Mouse (Mus musculus): ENCODE measurements around the gene Nkpd1. TPM values are rescaled to one million over a fixed set of nuclear protein-coding genes. Genes with fewer than 3 reads are reported as not detected.

Nkpd1 gene
- polyA plus RNA-seq, 1 experiment from 2014 or later = not detected

- Histone ChIP-seq H3K4me3 (ENCODE audit: low read depth, low read length) (no peak overlapping the region), H3K36me3 (ENCODE audit: control insufficient read depth, insufficient read depth, low read length) (peaks cover 4% of the 10 kb centered on the region), H3K4me2 (replicated peaks; ENCODE audit: low read depth, low read length) (no peak overlapping the region), H3K9me3 (ENCODE audit: control insufficient read depth, low read depth, low read length) (no peaks in the 10 kb centered on the region), H3K27me3 (ENCODE audit: control insufficient read depth, insufficient read depth, low read length) (no peaks in the 10 kb centered on the region), H3K9ac (replicated peaks; ENCODE audit: low read depth, low read length) (no peak overlapping the region), H3K4me1 (ENCODE audit: control insufficient read depth, insufficient read depth, low read length) (peaks cover 19% of the 10 kb centered on the region), H3K27ac (ENCODE audit: low read length) (no peak overlapping the region)
- 94% methylated on average over 2 of the region's 2 CpGs for WGBS
- no peak for ATAC-seq (ENCODE audit: insufficient number of reproducible peaks, insufficient read depth, low FRiP score, low read depth)
Measured at GRCm38 (mm10) chr7:19557086-19557485, 39.4 kb downstream of the Nkpd1 start.

GRCm38 (mm10) chr7:19557982-19558900 is 40.6 kb downstream of the Nkpd1 start:
- WGBS = 86% methylated on average over 6 of the region's 6 CpGs
- Histone ChIP-seq H3K27me3 (ENCODE audit: control insufficient read depth, insufficient read depth, low read length) (no peaks in the 10 kb centered on the region), H3K4me2 (replicated peaks; ENCODE audit: low read depth, low read length) (no peak overlapping the region), H3K4me1 (ENCODE audit: control insufficient read depth, insufficient read depth, low read length) (peaks cover 19% of the 10 kb centered on the region), H3K9me3 (ENCODE audit: control insufficient read depth, low read depth, low read length) (no peaks in the 10 kb centered on the region), H3K36me3 (ENCODE audit: control insufficient read depth, insufficient read depth, low read length) (peaks cover 4% of the 10 kb centered on the region), H3K4me3 (ENCODE audit: low read depth, low read length) (no peak overlapping the region), H3K9ac (replicated peaks; ENCODE audit: low read depth, low read length) (no peak overlapping the region), H3K27ac (ENCODE audit: low read length) (no peak overlapping the region)
- 0 out of 2 replicates have a peak, but pooled peaks have one; percentile 19 for ATAC-seq (ENCODE audit: insufficient number of reproducible peaks, insufficient read depth, low FRiP score, low read depth)

GRCm38 (mm10) chr7:19558965-19559364 is 41.3 kb downstream of the Nkpd1 start:
- H3K4me1 ChIP-seq (ENCODE audit: control insufficient read depth, insufficient read depth, low read length) = peaks cover 19% of the 10 kb centered on the region
- peaks cover 4% of the 10 kb centered on the region for H3K36me3 ChIP-seq (ENCODE audit: control insufficient read depth, insufficient read depth, low read length)
- H3K4me2 ChIP-seq (replicated peaks; ENCODE audit: low read depth, low read length) = no peak overlapping the region
- H3K4me3 ChIP-seq (ENCODE audit: low read depth, low read length) = no peak overlapping the region
- no peak overlapping the region for H3K27ac ChIP-seq (ENCODE audit: low read length)
- no peaks in the 10 kb centered on the region for H3K27me3 ChIP-seq (ENCODE audit: control insufficient read depth, insufficient read depth, low read length)
- no peak for ATAC-seq (ENCODE audit: insufficient number of reproducible peaks, insufficient read depth, low FRiP score, low read depth)
- no peaks in the 10 kb centered on the region for H3K9me3 ChIP-seq (ENCODE audit: control insufficient read depth, low read depth, low read length)
- H3K9ac ChIP-seq (replicated peaks; ENCODE audit: low read depth, low read length) = no peak overlapping the region
- 40% methylated on average over 2 of the region's 2 CpGs for WGBS

- no peaks in the 10 kb centered on the region for H3K27me3 ChIP-seq (ENCODE audit: control insufficient read depth, insufficient read depth, low read length)
- 26% methylated on average over 11 of the region's 11 CpGs for WGBS
- peak overlapping the region; percentile 92; the same call in 1 of the 2 replicates for H3K27ac ChIP-seq (ENCODE audit: low read length)
Measured at GRCm38 (mm10) chr7:19560491-19561260, 43.0 kb downstream of the Nkpd1 start.

GRCm38 (mm10) chr7:19561431-19561764 is 43.8 kb downstream of the Nkpd1 start:
- H3K4me2 ChIP-seq (replicated peaks; ENCODE audit: low read depth, low read length) = peak overlapping the region; percentile 77
- H3K4me1 ChIP-seq (ENCODE audit: control insufficient read depth, insufficient read depth, low read length) = peaks cover 19% of the 10 kb centered on the region
- peak overlapping the region; percentile 91 for H3K9ac ChIP-seq (replicated peaks; ENCODE audit: low read depth, low read length)
- H3K27me3 ChIP-seq (ENCODE audit: control insufficient read depth, insufficient read depth, low read length) = no peaks in the 10 kb centered on the region
- WGBS = under 1% methylated on average over 11 of the region's 11 CpGs
- H3K36me3 ChIP-seq (ENCODE audit: control insufficient read depth, insufficient read depth, low read length) = peaks cover 18% of the 10 kb centered on the region
- ATAC-seq (ENCODE audit: insufficient number of reproducible peaks, insufficient read depth, low FRiP score, low read depth) = no peak
- peak overlapping the region; percentile 92 for H3K27ac ChIP-seq (ENCODE audit: low read length)
- H3K9me3 ChIP-seq (ENCODE audit: control insufficient read depth, low read depth, low read length) = no peaks in the 10 kb centered on the region
- peak overlapping the region; percentile 100 for H3K4me3 ChIP-seq (ENCODE audit: low read depth, low read length)

More at GRCm38 (mm10) chr7:19560491-19561260, 43.0 kb downstream of the Nkpd1 start:
- H3K36me3 ChIP-seq (ENCODE audit: control insufficient read depth, insufficient read depth, low read length) = peaks cover 19% of the 10 kb centered on the region
- no peak for ATAC-seq (ENCODE audit: insufficient number of reproducible peaks, insufficient read depth, low FRiP score, low read depth)
- H3K9ac ChIP-seq (replicated peaks; ENCODE audit: low read depth, low read length) = peak overlapping the region; percentile 91
- H3K4me3 ChIP-seq (ENCODE audit: low read depth, low read length) = peak overlapping the region; percentile 100
- H3K4me1 ChIP-seq (ENCODE audit: control insufficient read depth, insufficient read depth, low read length) = peaks cover 19% of the 10 kb centered on the region
- peak overlapping the region; percentile 77 for H3K4me2 ChIP-seq (replicated peaks; ENCODE audit: low read depth, low read length)
- no peaks in the 10 kb centered on the region for H3K9me3 ChIP-seq (ENCODE audit: control insufficient read depth, low read depth, low read length)

- H3K27me3 ChIP-seq (ENCODE audit: control insufficient read depth, insufficient read depth, low read length) = no peaks in the 10 kb centered on the region
- peak overlapping the region; percentile 77 for H3K4me2 ChIP-seq (replicated peaks; ENCODE audit: low read depth, low read length)
- H3K36me3 ChIP-seq (ENCODE audit: control insufficient read depth, insufficient read depth, low read length) = peaks cover 18% of the 10 kb centered on the region
- ATAC-seq (ENCODE audit: insufficient number of reproducible peaks, insufficient read depth, low FRiP score, low read depth) = peak; percentile 84
- peak overlapping the region; percentile 91 for H3K9ac ChIP-seq (replicated peaks; ENCODE audit: low read depth, low read length)
- peak overlapping the region; percentile 92 for H3K27ac ChIP-seq (ENCODE audit: low read length)
- no peaks in the 10 kb centered on the region for H3K9me3 ChIP-seq (ENCODE audit: control insufficient read depth, low read depth, low read length)
- under 1% methylated on average over 97 of the region's 102 CpGs for WGBS
- peaks cover 19% of the 10 kb centered on the region for H3K4me1 ChIP-seq (ENCODE audit: control insufficient read depth, insufficient read depth, low read length)
- H3K4me3 ChIP-seq (ENCODE audit: low read depth, low read length) = peak overlapping the region; percentile 100
Measured at GRCm38 (mm10) chr7:19561765-19562642, 44.4 kb downstream of the Nkpd1 start.

- 2% methylated on average over 19 of the region's 19 CpGs for WGBS
- peak within 1 kb of the TSS; percentile 100 for H3K4me3 ChIP-seq (ENCODE audit: low read depth, low read length)
- H3K9me3 ChIP-seq (ENCODE audit: control insufficient read depth, low read depth, low read length) = no peaks in the 10 kb centered on the region
- peaks cover 20% of the 10 kb centered on the region for H3K36me3 ChIP-seq (ENCODE audit: control insufficient read depth, insufficient read depth, low read length)
- ATAC-seq (ENCODE audit: insufficient number of reproducible peaks, insufficient read depth, low FRiP score, low read depth) = peak; percentile 28
- H3K9ac ChIP-seq (replicated peaks; ENCODE audit: low read depth, low read length) = peak within 1 kb of the TSS; percentile 91
- no peaks in the 10 kb centered on the region for H3K27me3 ChIP-seq (ENCODE audit: control insufficient read depth, insufficient read depth, low read length)
- peaks cover 19% of the 10 kb centered on the region for H3K4me1 ChIP-seq (ENCODE audit: control insufficient read depth, insufficient read depth, low read length)
- peak within 1 kb of the TSS; percentile 92 for H3K27ac ChIP-seq (ENCODE audit: low read length)
- peak within 1 kb of the TSS; percentile 77 for H3K4me2 ChIP-seq (replicated peaks; ENCODE audit: low read depth, low read length)
Measured at GRCm38 (mm10) chr7:19562643-19563410, 45.2 kb downstream of the Nkpd1 start, which contains the start of gene Ppp1r37. Ppp1r37 (minus strand) TSS chr7:19563076.
